Mouse (Mus musculus) lung, adult 2 months (tissue): ENCODE measurements around the gene Edaradd.

ENCODE experiments used
- CTCF ChIP-seq: fragments of 200-500 bp; IDR thresholded peaks from 2 replicates; pipeline ENCODE4 v1.5.1; 2011; ENCODE audit warnings: mild to moderate bottlenecking, low read length, control low read depth; ENCODE audit not compliant: insufficient read depth
- POLR2A ChIP-seq: fragments of 200-500 bp; IDR thresholded peaks from 2 replicates; pipeline ENCODE4 v1.6.1; 2011; ENCODE audit warnings: low read depth, mild to moderate bottlenecking, control low read depth, low read length, borderline replicate concordance; ENCODE audit errors: extremely low read depth

DNA sequence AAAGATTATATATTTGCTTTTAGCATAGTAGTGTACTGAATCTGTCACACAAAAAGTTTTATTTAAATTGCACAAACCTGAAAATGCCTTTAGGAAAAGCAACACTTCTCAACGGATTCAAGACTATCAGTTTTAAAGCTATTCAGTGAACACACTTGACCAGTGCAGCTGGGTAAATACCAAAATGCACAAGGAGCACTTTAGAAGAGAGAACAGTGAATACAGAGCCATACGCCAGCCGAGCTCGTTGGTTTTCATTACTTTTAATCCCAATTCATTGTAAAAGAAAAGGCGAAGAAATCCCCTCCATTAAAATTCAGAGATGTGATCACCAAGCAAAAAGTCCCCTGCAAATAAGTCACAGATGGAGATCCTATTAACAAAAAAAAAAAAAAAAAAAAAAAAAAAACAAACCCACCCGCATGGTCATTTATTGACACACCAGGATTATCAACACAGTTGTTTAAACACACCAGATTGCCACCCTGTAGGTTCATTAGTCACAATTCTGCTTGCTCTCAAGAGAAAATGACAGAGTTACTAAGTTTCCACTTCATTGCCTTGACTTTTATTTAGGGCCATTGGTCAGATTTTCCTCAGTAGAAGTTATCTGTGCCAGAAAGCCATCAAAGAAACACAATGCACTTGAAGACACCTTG lies 39.4 kb upstream of the Edaradd start:
- no peak for TF ChIP-seq CTCF
- no peak for TF ChIP-seq POLR2A
